Comparison of ENCODE assay signal across 9 mouse cellular contexts in the genomic region with DNA sequence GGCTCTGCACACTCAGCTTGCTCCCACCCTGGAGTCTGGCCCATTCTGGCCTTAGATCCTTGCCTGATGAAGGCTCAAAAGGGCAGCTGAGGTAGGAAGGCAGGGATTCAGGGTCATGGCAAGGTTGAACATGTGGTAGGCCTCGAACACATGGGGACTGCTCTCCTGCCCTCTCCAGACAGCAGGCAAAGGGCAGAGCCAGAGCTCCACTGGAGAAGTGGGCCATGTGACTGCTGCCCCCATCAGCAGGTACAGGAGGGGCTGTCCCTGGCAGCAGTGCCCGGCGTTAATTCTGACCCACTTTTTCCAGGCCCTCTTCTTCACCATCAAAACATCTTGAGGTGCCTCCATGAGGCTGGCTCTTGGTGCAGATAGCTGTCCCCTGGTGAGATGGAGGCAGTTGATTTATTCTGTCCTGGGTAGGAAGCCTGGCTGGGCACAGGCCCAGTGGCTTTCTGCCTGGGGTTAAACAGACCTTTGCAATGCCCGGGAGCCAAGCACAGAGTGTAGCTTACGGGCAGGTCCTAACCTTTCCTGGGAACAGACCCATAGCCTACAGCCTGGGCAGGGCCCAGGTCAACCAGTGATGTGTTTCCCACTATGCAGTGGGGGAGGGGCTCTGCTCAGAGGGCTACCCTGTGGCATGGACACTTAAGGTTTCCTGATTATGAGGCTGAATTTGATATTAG. TPM values are rescaled to one million over a fixed set of nuclear protein-coding genes. Genes with fewer than 3 reads are reported as not detected.
DNase-seq lines count a peak whose midpoint lies in the region; ATAC-seq and TF ChIP-seq lines count a peak whose summit lies in the region.
"Had no signal": no experiment of that assay in that cellular context is flagged by ENCODE, and none has a peak within 500 bp of the region (broad histone marks: within the 10 kb centered on the region; RNA-seq: fewer than 3 reads in every experiment).

No protein-coding gene starts in this region.

- no peaks in the 10 kb centered on the region for H3K27me3 ChIP-seq in CH12.LX (replicated peaks)
- no peaks in the 10 kb centered on the region; the same call in 1 of the 2 replicates for H3K27me3 ChIP-seq in erythroblast, embryonic 14.5 days (ENCODE audit: control insufficient read depth)
- no peaks in the 10 kb centered on the region for H3K27me3 ChIP-seq in small intestine, adult 2 months (ENCODE audit: control insufficient read depth, insufficient read depth, low read length)

- peaks cover 46% of the 10 kb centered on the region for H3K79me2 ChIP-seq in CH12.LX (replicated peaks; ENCODE audit: control insufficient read depth, extremely low read depth, insufficient read depth, poor library complexity, severe bottlenecking)

- ATAC-seq in CD4-positive, CD25-positive, alpha-beta regulatory T cell, adult 4 months, result no peak
- ATAC-seq in monocyte, adult 5-6 weeks (replicated peaks; ENCODE audit: insufficient number of reproducible peaks, low FRiP score, low TSS enrichment, poor library complexity, severe bottlenecking), result no peak

- H3K4me2 ChIP-seq in CH12.LX (ENCODE audit: insufficient read depth, low read depth, poor library complexity, severe bottlenecking), result peak overlapping the region; percentile 64

- H3K9me3 ChIP-seq in CH12.LX (replicated peaks; ENCODE audit: low read length), result no peaks in the 10 kb centered on the region
- no peaks in the 10 kb centered on the region for H3K9me3 ChIP-seq in erythroblast, embryonic 14.5 days (ENCODE audit: control insufficient read depth, low read length)

- H3K27ac ChIP-seq in CH12.LX (ENCODE audit: insufficient read depth, low read depth), result peak overlapping the region; percentile 12; the same call in 1 of the 2 replicates
- no peak overlapping the region for H3K27ac ChIP-seq in small intestine, adult 2 months (ENCODE audit: insufficient read depth, low read depth, low read length)

- TF ChIP-seq CTCF in CH12.LX (conservative IDR thresholded peaks at IDR 0.05 in 1 of 2, IDR thresholded peaks at IDR 0.05 in 1 of 2; ENCODE audit: low read depth in 2 of 2, low read length in 2 of 2), result no peak
- no peak for TF ChIP-seq CTCF in small intestine, adult 2 months (IDR thresholded peaks at IDR 0.05; ENCODE audit: extremely low read depth, insufficient read length, insufficient replicate concordance, low read depth, low read length)

- H3K9ac ChIP-seq in CH12.LX (ENCODE audit: insufficient read depth, low read depth), result peak overlapping the region; percentile 95

- 46% methylated on average over 5 of the region's 5 CpGs for whole genome bisulfite sequencing in small intestine, adult 2 months

- TF ChIP-seq EP300 in CH12.LX (IDR thresholded peaks at IDR 0.05; ENCODE audit: low read length), result no peak

- DNase-seq in gastrocnemius, adult 18-20 months (ENCODE audit: low spot score), result peak; percentile 86
- DNase-seq in gastrocnemius, postnatal 4 days (ENCODE audit: low spot score in 2 of 2), result no peak
- DNase-seq in CH12.LX (ENCODE audit: extremely low read depth), result no peak
- peak; percentile 32 to 40 for DNase-seq in kidney, postnatal 36 days

- H3K4me1 ChIP-seq in CH12.LX (ENCODE audit: control insufficient read depth in 1 of 2, insufficient read depth in 2 of 2), result peaks cover 21 to 33% of the 10 kb centered on the region in 2 experiments
- peaks cover 70% of the 10 kb centered on the region for H3K4me1 ChIP-seq in erythroblast, embryonic 14.5 days (ENCODE audit: control insufficient read depth)
- H3K4me1 ChIP-seq in small intestine, adult 2 months (ENCODE audit: control insufficient read depth, insufficient read depth, insufficient read length, low read length), result peaks cover 37% of the 10 kb centered on the region

- peaks cover 34 to 59% of the 10 kb centered on the region in 2 experiments for H3K36me3 ChIP-seq in CH12.LX (replicated peaks in 1 of 2; ENCODE audit: control insufficient read depth in 1 of 2, insufficient read depth in 1 of 2, low read length in 1 of 2)
- peaks cover 68% of the 10 kb centered on the region for H3K36me3 ChIP-seq in erythroblast, embryonic 14.5 days (ENCODE audit: control insufficient read depth)
- peaks cover 32% of the 10 kb centered on the region for H3K36me3 ChIP-seq in small intestine, adult 2 months (ENCODE audit: control insufficient read depth, insufficient read depth, low read length)

- peak overlapping the region in 2 of 3 experiments; percentile 87 to 94 for H3K4me3 ChIP-seq in CH12.LX (replicated peaks in 1 of 3; ENCODE audit: low read depth in 2 of 3, low read length in 2 of 3, poor library complexity in 1 of 3)
- H3K4me3 ChIP-seq in erythroblast, embryonic 14.5 days (replicated peaks), result peak overlapping the region; percentile 81
- peak overlapping the region; percentile 93; the same call in 1 of the 2 replicates for H3K4me3 ChIP-seq in small intestine, adult 2 months (ENCODE audit: low read depth, low read length)

- dilution Hi-C loops in CH12.LX (cut with MboI; ENCODE audit: extremely low pct_ligation_motif_present, extremely low pct_unique_long_range_greater_than_20kb, low sequenced_read_pairs), result no loop called here

- in situ Hi-C loops in CH12.LX (cut with MboI; ENCODE audit: low pct_ligation_motif_present, low pct_unique_long_range_greater_than_20kb, low sequenced_read_pairs), result no loop called here

- 0 out of 2 replicates have a peak, but pooled peaks have one; percentile 9 for TF ChIP-seq POLR2A in CH12.LX (IDR thresholded peaks at IDR 0.05; ENCODE audit: low read depth, low read length)
- no peak for TF ChIP-seq POLR2A in small intestine, adult 2 months (IDR thresholded peaks at IDR 0.05; ENCODE audit: low read depth, low read length)

- no peak for TF ChIP-seq RAD21 in CH12.LX (IDR thresholded peaks at IDR 0.05; ENCODE audit: low read depth, low read length)

TF ChIP-seq in CH12.LX, 34 proteins besides CTCF, POLR2A, EP300 and RAD21 (continues in another document):
- TF ChIP-seq JUN (IDR thresholded peaks at IDR 0.05; ENCODE audit: insufficient read depth, low read depth, low read length) (peak; percentile 11; the same call in 1 of the 2 replicates), MAZ (IDR thresholded peaks at IDR 0.05; ENCODE audit: low read depth, low read length) (no peak), IRF4 (IDR thresholded peaks at IDR 0.05; ENCODE audit: low read depth, low read length) (no peak), ETS1 (conservative IDR thresholded peaks at IDR 0.05; ENCODE audit: low read depth, low read length) (0 out of 2 replicates have a peak, but pooled peaks have one; percentile 15), TCF12 (IDR thresholded peaks at IDR 0.05; ENCODE audit: low read depth, low read length) (no peak), MEF2A (IDR thresholded peaks at IDR 0.05; ENCODE audit: borderline replicate concordance, low read depth, low read length) (no peak), GABPA (IDR thresholded peaks at IDR 0.05; ENCODE audit: insufficient replicate concordance, low read depth, low read length) (no peak), MAX (IDR thresholded peaks at IDR 0.05; ENCODE audit: low read length) (peak; percentile 72), ZC3H11A (IDR thresholded peaks at IDR 0.05; ENCODE audit: low read depth, low read length) (no peak)

RNA-seq across cellular contexts. Expression of a gene that starts 2.3 kb away (rescaled TPM):
- 100 to 1,000 TPM; 540 to 773 TPM for total RNA-seq in gastrocnemius, adult 18-20 months (2021)
- 100 to 1,000 TPM; 390 to 392 TPM for total RNA-seq in gastrocnemius, postnatal 4 days (2021)
- total RNA-seq in CH12.LX (2012; rRNA removed), result 312 and 421 TPM in 2 replicates
- 617 and 710 TPM in 2 replicates for total RNA-seq in CH12.LX (2014; rRNA removed)
- 358 and 360 TPM in 2 replicates for polyA plus RNA-seq in CH12.LX (2012; ENCODE audit: insufficient read length, low read depth)
- polyA plus RNA-seq in erythroblast, embryonic 14.5 days (2012), result 836 and 840 TPM in 2 replicates
- polyA plus RNA-seq in small intestine, adult 2 months (2012; rRNA removed), result 1,266 and 1,465 TPM in 2 replicates
- 100 to 1,000 TPM; 127 to 129 TPM for polyA plus RNA-seq in CD4-positive, CD25-positive, alpha-beta regulatory T cell, adult 4 months (2017; shearing (Covaris generic))
- 158 to 185 TPM (median 179 TPM) in 3 replicates for total RNA-seq in monocyte, adult 5-6 weeks (2017)

RNA-seq across cellular contexts. Expression of a gene that starts 9.9 kb away (rescaled TPM):
- total RNA-seq in gastrocnemius, adult 18-20 months (2021), result under 1 TPM; 0.47 to 0.66 TPM
- total RNA-seq in gastrocnemius, postnatal 4 days (2021), result under 1 TPM; 0.96 TPM
- 1.8 and 2.2 TPM in 2 replicates for total RNA-seq in CH12.LX (2012; rRNA removed)
- total RNA-seq in CH12.LX (2014; rRNA removed), result 0.21 and 0.23 TPM in 2 replicates
- polyA plus RNA-seq in CH12.LX (2012; ENCODE audit: insufficient read length, low read depth), result 0.23 and 0.44 TPM in 2 replicates
- polyA plus RNA-seq in erythroblast, embryonic 14.5 days (2012), result 0.08 and 0.15 TPM in 2 replicates
- polyA plus RNA-seq in small intestine, adult 2 months (2012; rRNA removed), result 8.3 and 19.2 TPM in 2 replicates
- polyA plus RNA-seq in CD4-positive, CD25-positive, alpha-beta regulatory T cell, adult 4 months (2017; shearing (Covaris generic)), result not detected
- total RNA-seq in monocyte, adult 5-6 weeks (2017), result not detected in 3 replicates
- total RNA-seq: hematopoietic stem cell, adult 5-6 weeks had no signal

RNA-seq across cellular contexts. Expression of a gene that starts 17.7 kb away (rescaled TPM):
- total RNA-seq in gastrocnemius, adult 18-20 months (2021), result 10 to 100 TPM in 1 of 2 experiments, 1 to 10 TPM in 1; 8.3 to 10.1 TPM
- 1 to 10 TPM; 2.5 to 3.8 TPM for total RNA-seq in gastrocnemius, postnatal 4 days (2021)
- total RNA-seq in CH12.LX (2012; rRNA removed) (0.17 and 0.67 TPM in 2 replicates), CH12.LX (2014; rRNA removed) (0.45 and 0.59 TPM in 2 replicates)
- 0.30 and 0.73 TPM in 2 replicates for polyA plus RNA-seq in CH12.LX (2012; ENCODE audit: insufficient read length, low read depth)
- polyA plus RNA-seq in erythroblast, embryonic 14.5 days (2012), result 0.08 and 0.09 TPM in 2 replicates
- polyA plus RNA-seq in small intestine, adult 2 months (2012; rRNA removed), result 0.11 and 0.52 TPM in 2 replicates
- 1 to 10 TPM in 1 of 2 experiments, under 1 TPM in 1; 0.49 to 1.1 TPM for polyA plus RNA-seq in CD4-positive, CD25-positive, alpha-beta regulatory T cell, adult 4 months (2017; shearing (Covaris generic))
- total RNA-seq in monocyte, adult 5-6 weeks (2017), result 0.29 to 17.0 TPM (median 3.0 TPM) in 3 replicates
- total RNA-seq: hematopoietic stem cell, adult 5-6 weeks had no signal

RNA-seq across cellular contexts. Expression of a gene that starts 24.6 kb away (rescaled TPM):
- 100 to 1,000 TPM; 388 to 419 TPM for total RNA-seq in gastrocnemius, adult 18-20 months (2021)
- total RNA-seq in gastrocnemius, postnatal 4 days (2021), result 100 to 1,000 TPM; 307 to 315 TPM
- total RNA-seq in CH12.LX (2012; rRNA removed) (335 and 348 TPM in 2 replicates), CH12.LX (2014; rRNA removed) (323 and 331 TPM in 2 replicates)
- polyA plus RNA-seq in CH12.LX (2012; ENCODE audit: insufficient read length, low read depth), result 314 and 354 TPM in 2 replicates
- 65.0 and 72.0 TPM in 2 replicates for polyA plus RNA-seq in erythroblast, embryonic 14.5 days (2012)
- polyA plus RNA-seq in small intestine, adult 2 months (2012; rRNA removed), result 101 and 163 TPM in 2 replicates
- 10 to 100 TPM; 20.8 to 27.3 TPM for polyA plus RNA-seq in CD4-positive, CD25-positive, alpha-beta regulatory T cell, adult 4 months (2017; shearing (Covaris generic))
- total RNA-seq in monocyte, adult 5-6 weeks (2017), result 76.0 to 109 TPM (median 89.7 TPM) in 3 replicates

RNA-seq across cellular contexts. Expression of a gene that starts 37.4 kb away (rescaled TPM):
- total RNA-seq in gastrocnemius, adult 18-20 months (2021), result 10 to 100 TPM; 19.1 to 19.7 TPM
- 10 to 100 TPM; 21.2 to 21.6 TPM for total RNA-seq in gastrocnemius, postnatal 4 days (2021)
- total RNA-seq in CH12.LX (2012; rRNA removed) (33.7 and 58.9 TPM in 2 replicates), CH12.LX (2014; rRNA removed) (34.4 and 42.8 TPM in 2 replicates)
- polyA plus RNA-seq in CH12.LX (2012; ENCODE audit: insufficient read length, low read depth), result 42.0 and 44.5 TPM in 2 replicates
- polyA plus RNA-seq in erythroblast, embryonic 14.5 days (2012), result 15.5 and 17.8 TPM in 2 replicates
- 76.0 and 138 TPM in 2 replicates for polyA plus RNA-seq in small intestine, adult 2 months (2012; rRNA removed)
- polyA plus RNA-seq in CD4-positive, CD25-positive, alpha-beta regulatory T cell, adult 4 months (2017; shearing (Covaris generic)), result 10 to 100 TPM; 16.6 to 19.5 TPM
- total RNA-seq in monocyte, adult 5-6 weeks (2017), result 8.9 to 28.4 TPM (median 25.4 TPM) in 3 replicates

Comparison
In these comparisons a context has a peak if more than half of its experiments do, and no peak if none do; other contexts are left out.
1. DNase-seq: peak in gastrocnemius, adult 18-20 months (single experiment) and kidney, postnatal 36 days (2 of 2); none in gastrocnemius, postnatal 4 days (0 of 2) and CH12.LX (single experiment).
2. Peak in every context shown above with its lines, with median percentiles within 50 percentile points of each other: H3K4me3 ChIP-seq.